Mouse (Mus musculus): Measurements from ENCODE around the gene Bicc1.

Bicc1 gene

DNA sequence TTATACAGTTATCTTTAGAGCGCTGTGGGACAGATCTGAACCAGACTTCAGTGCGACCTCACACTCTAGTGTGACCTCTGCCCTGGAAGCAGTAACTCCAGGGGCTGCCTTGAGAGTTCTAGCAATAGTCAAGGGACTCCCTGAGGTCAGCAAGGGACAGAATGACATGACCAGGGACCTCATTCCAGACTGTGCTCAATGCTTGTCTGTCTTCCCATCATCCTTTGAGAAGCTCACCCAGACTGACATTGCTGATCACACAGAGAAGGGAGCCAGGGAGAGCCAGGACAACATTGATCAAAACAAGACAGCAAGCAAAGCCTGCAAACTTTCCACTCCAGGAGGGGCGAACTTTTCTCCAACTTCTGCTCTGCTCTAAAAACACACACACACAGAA is 38.7 kb downstream of the Bicc1 start:
- DNase-seq (ENCODE audit: low spot score) = no peak

GRCm38 (mm10) chr10:71120121-71120768 is 39.3 kb downstream of the Bicc1 start:
- no peak for DNase-seq (ENCODE audit: low spot score)

DNA sequence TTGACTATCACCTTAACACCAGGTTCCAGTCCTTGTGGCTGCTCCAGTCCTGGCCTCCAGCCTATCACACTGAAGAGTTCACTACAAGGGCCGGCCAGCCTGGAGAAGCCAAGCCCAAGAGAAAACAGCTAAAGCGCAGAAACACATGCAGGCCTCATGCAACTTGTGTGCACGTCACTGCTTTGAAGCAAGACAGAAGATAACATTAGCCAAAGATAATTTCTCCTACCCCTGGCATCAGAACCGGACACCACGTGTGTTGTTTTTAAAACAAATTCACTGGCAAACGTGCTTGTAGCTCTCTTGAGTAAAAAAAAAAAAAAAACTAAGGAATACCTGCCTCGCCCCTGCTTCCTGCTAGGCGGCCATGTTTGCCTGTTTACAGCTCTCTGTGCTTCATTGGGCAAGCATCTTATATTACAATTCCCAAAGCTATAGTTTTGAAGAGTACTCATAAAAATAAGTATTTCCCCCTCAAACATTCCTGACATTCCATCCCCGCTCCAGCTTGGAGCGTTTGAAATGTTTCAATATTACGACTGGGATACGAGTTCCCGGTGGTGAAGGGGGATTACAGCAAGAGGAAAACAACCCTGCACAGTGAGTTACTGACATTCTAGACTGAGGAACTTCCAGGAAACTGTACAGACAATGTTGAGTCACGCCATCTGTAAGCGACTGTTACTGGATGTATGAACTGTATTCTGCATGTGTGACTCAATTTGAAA is 40.2 kb downstream of the Bicc1 start:
- DNase-seq (ENCODE audit: low spot score) = no peak

DNA sequence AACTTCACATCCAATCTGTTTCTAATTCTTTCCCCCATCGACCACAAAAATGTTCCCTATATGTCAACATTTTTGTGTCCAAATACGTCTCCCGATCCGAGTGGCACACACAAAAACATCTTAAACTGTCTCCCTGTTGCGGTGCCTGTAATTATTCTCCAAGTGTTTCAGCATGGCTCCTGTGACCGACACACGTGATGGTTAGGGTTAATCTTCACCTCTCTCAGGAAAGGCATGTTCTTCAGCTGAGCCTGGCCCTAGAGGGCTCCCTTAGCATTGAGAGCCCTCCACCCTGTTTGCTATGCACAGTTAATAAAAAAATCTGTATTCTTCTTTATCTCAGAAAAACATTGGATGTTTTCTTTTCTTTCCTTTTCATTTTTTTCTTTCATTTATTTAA is 41.7 kb downstream of the Bicc1 start:
- DNase-seq (ENCODE audit: low spot score) = no peak

DNA sequence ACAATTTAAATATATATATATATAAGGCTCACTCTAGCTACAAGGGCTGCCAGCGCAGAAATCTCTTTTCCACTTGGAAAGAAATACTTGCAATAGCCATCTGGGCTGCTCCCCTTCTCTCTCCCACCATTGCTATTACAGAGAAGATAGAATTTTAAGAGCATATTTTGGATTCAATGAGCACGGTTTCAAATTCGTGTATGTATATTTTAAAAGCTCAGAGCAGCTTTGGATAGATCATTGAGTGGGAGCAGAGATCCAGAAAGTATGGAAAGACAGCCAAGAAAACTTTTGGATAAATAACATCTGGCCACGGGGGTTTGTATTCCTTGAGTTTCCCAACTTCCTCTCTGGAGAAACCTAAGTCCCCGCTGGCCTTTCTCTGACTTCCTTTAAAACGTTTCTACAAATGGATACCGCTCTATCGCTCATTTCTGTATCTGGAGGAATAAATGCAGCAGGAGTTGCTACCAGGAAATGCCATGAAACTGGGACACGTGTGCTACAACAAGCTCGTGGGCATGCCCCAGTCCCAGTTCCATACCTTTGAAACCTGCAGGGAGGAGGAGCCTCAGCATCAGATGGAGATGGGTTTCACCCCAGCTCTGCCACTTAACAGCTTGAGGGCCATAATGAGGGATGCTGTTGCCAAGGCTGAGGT is 45.1 kb downstream of the Bicc1 start:
- DNase-seq (ENCODE audit: low spot score) = no peak

DNA sequence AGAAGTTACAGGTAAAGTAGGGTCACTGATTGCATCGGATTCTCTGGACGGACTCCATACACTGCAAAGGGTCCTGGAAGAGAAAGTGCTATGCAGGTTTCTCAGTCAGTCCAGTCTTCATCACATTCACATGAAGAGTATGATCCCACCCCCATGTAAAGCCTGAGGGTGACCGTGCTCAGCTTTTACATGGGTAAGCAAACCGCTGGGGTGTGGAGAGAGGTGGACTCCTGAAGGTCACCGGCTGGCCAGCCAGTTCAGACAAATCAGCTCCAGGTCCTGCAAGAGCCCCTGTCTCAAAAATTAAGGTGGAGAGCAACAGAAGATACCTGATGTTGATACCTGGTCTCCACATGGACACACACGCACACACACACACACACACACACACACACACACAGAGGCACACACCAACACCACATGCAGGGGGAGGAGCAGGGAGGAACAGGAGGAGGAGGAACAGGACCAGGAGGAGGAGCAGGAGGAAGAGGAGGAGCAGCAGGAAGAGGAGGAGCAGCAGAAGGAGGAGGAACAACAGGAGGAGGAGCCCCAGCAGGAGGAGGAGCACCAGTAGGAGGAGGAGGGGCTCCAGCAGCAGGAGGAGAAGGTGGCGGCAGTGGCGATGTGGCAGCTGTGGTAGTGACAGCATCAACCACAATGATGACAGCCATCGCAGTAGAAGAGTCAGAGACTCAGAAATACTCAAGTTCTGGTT is 52.9 kb downstream of the Bicc1 start:
- DNase-seq (ENCODE audit: low spot score) = no peak

GRCm38 (mm10) chr10:71104791-71105190 is 54.7 kb downstream of the Bicc1 start:
- DNase-seq (ENCODE audit: low spot score) = no peak

DNA sequence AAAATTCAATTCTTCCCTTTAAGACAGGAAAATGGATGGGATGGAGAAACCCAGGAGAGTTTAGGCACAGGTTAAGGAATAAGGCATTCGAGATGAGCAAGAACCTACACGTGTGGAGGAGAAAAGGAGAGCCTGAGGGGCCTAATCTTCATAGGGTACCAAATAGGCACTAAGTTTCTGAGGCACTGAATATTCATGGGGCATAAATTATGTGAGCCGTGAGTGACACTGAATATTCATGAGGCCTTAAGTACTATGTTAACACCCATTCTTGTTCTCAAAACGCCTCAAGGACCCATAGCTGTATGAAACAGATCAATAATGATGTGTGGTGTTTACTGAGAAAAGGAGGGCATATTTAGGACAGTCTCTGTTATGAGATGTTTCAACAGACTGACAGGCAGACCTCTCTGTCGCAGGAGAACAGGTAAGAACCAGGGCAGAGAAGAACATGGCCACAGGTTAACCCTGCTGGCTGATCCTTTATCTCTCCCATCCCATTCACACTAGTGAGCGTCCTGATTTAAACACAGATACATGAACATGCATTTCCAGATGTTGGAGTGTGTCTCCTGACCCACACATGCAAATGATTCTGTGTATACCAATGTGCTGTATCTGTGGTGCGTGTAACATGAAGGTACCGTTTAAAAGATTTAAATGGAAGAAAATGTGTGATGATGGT is 58.5 kb downstream of the Bicc1 start:
- no peak for DNase-seq (ENCODE audit: low spot score)

- no peak for DNase-seq (ENCODE audit: low spot score)
Measured at GRCm38 (mm10) chr10:71094707-71095254, 64.7 kb downstream of the Bicc1 start.

GRCm38 (mm10) chr10:71093312-71093711 is 66.2 kb downstream of the Bicc1 start:
- DNase-seq (ENCODE audit: low spot score) = no peak

DNA sequence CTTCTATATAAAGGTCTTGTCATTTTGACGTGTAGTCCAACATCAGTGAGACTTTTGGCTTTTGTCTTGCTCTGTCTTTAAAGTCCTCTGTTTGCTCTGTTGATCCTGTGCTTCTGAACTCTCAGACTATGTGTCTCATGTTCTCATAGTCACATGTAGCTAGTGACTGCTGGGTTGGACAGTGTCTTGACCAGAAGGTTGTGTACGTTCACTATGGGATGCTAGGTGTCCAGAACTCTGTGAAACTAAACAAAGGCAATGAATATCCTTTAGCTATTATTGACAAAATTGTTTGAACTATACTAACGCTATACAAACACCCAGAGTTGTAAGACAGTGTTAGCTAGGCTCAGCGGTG is 72.2 kb downstream of the Bicc1 start:
- DNase-seq (ENCODE audit: low spot score) = no peak

- DNase-seq (ENCODE audit: low spot score) = no peak
Measured at GRCm38 (mm10) chr10:71086571-71087358, 72.7 kb downstream of the Bicc1 start.

DNA sequence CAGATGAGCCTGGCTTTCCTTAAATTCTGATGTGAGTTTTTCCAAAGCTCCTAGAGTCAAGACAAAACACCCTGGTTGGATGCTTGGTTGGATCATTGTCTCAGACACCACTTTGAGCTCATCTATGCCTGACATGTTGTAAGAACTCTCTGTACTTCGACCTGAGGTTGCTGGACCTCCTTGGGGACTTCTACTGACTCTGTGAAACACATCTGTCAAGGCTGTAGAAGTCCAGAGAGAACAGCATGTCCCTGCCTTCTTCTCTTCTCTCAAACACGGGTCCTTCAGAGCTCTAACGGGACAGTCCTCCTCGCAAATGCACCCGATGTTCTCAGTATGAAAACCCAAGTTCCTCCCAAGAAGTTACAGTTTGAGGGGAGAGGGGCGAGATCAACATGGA is 76.5 kb downstream of the Bicc1 start:
- DNase-seq (ENCODE audit: low spot score) = no peak

- DNase-seq (ENCODE audit: low spot score) = no peak
Measured at GRCm38 (mm10) chr10:71078856-71079255, 80.6 kb downstream of the Bicc1 start.

- no peak for DNase-seq (ENCODE audit: low spot score)
Measured at GRCm38 (mm10) chr10:71065009-71065408, 94.5 kb downstream of the Bicc1 start.

DNA sequence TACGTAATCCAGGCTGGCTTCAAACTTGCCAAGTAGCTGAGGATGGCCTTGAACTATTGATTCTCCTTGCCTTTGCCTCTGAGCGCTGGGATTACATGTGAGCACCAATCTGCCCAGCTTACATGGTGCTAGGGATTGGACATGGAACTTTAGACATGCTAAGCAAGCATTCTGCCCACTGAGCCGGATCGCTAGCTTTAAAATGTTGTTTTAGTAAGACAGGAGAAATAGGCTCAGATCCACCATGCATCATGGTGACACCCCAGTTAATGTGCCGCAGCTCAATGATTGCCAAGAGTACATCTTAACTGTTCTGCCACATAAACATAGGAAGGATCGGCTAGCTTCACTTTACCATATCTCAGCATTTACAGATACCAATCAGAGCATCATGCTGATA is 94.9 kb downstream of the Bicc1 start:
- no peak for DNase-seq (ENCODE audit: low spot score)

- DNase-seq (ENCODE audit: low spot score) = no peak
Measured at GRCm38 (mm10) chr10:71062151-71062550, 97.3 kb downstream of the Bicc1 start.

DNA sequence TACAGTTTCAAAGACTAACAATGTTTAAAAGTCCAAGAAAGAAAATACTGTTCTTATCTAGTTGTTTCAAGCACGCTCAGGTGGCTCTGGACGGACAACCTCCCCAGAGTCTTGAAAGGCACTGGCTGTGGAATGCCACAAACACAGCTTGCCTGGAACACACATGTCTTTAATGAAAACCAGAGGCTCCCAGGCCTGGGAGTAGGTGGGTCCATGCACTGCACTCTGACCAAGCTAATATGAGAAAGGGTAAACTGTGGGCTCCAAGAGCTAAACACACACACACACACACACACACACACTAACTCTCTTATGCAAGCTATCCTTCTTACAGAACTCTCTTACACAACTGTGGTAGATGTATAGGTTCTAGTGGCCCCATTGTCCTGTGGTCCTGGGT is 99.2 kb downstream of the Bicc1 start:
- no peak for DNase-seq (ENCODE audit: low spot score)

DNA sequence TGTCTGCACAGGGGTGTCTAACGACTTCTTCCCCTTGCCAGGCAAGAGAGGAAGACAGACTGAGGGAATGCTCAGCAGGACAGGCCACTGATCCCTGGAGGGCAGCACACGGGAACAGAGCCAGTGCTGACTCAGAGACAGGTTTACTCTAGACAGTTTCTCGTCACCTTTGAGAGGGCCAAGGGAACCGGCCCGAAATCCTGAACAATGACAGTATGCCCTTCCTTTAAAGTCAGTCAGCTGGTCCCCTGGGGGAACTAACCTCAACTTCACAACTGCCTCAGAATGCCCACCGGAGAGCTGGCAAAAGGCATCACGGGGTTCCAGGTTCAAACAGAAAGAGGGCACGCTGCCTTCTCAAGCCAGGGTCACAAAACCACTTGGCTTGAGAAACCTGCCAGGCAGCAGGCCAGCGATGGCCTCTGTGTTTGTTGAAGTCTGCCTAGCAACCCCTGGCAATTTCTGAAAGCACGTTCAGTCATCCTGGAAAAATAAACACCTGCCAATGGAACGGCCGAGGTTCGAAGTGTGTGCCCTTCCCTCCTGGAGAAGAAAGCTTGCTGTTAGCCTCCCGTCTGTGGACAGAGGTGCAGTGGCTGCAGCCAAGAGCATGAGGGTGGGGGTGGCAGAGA is 100.8 kb downstream of the Bicc1 start:
- DNase-seq (ENCODE audit: low spot score) = peak; percentile 30

GRCm38 (mm10) chr10:71058070-71058469 is 101.4 kb downstream of the Bicc1 start:
- DNase-seq (ENCODE audit: low spot score) = no peak

DNA sequence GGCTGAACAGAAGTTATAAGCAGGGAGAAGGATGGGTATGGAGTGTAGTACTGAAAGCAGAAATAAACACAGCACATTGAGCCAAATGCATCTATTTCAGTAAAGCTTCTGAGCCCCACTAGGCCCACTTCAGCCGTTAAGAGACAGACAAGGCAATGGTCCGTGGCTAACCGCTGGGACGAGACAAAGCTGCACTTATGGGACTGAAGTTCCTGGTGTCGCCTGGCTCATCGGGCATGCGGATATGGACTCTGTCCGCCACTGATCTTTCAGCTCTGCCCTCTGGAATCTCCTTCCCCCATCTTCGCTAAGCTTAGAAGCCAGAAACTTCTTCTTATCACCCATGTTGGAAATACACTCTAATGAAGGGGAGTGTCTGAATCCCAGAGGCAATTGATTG is 106.8 kb downstream of the Bicc1 start:
- DNase-seq (ENCODE audit: low spot score) = no peak

Measured in ovary, adult 18-20 months (tissue).